Mouse (Mus musculus) liver, embryonic 14 days (tissue): Measurements from ENCODE around the gene Smap2. TPM values are rescaled to one million over a fixed set of nuclear protein-coding genes. Genes with fewer than 3 reads are reported as not detected.

ENCODE experiments used
- polyA plus RNA-seq: library from polyadenylated mRNA; depleted of rRNA; stranded (reverse); fragments of >200 nt; gene quantifications from 2 replicates; pipeline ENCODE4 v1.2.3, GENCODE M21; 2012; rRNA removed

Smap2 gene
- 14.3 and 18.2 TPM in 2 replicates for polyA plus RNA-seq

GRCm38 (mm10) chr4:121016928-121017657 lies at the start of gene Smap2:
TSS of gene Smap2 (minus strand) at chr4:121017247.

GRCm38 (mm10) chr4:121039331-121040115 lies 22.5 kb upstream of the Smap2 start, which contains the start of gene Col9a2:
TSS of gene Col9a2 (plus strand) at chr4:121039385.

GRCm38 (mm10) chr4:120951428-120951973 lies 65.5 kb downstream of the Smap2 start, which contains the start of gene Zfp69:
TSS of gene Zfp69 (minus strand) at chr4:120951699.

GRCm38 (mm10) chr4:120924554-120925299 lies 92.3 kb downstream of the Smap2 start, which contains the start of gene Exo5:
TSS of gene Exo5 (minus strand) at chr4:120925017.

Other genes with a start within 250 kb of the Smap2 start
- gene Nfyc, start 185.7 kb downstream of the Smap2 start, polyA plus RNA-seq = 46.2 and 52.7 TPM in 2 replicates
- gene Rims3, start 162.4 kb downstream of the Smap2 start, polyA plus RNA-seq = 0.17 and 0.18 TPM in 2 replicates
- 7.6 and 8.1 TPM in 2 replicates for gene Exo5, start 92.2 kb downstream of the Smap2 start, polyA plus RNA-seq
- 1.1 TPM in 2 replicates for gene Zfp69, start 65.5 kb downstream of the Smap2 start, polyA plus RNA-seq
- 1.3 and 1.8 TPM in 2 replicates for gene Col9a2, start 22.1 kb upstream of the Smap2 start, polyA plus RNA-seq
- 10.5 and 11.5 TPM in 2 replicates for gene Zmpste24, start 81.0 kb upstream of the Smap2 start, polyA plus RNA-seq
- gene Tmco2, start 92.0 kb upstream of the Smap2 start, polyA plus RNA-seq = not detected in 2 replicates
- gene Rlf, start 197.8 kb upstream of the Smap2 start, polyA plus RNA-seq = 5.2 and 5.9 TPM in 2 replicates